Mouse (Mus musculus): ENCODE data around the gene Tfpi. TPM values are rescaled to one million over a fixed set of nuclear protein-coding genes. Genes with fewer than 3 reads are reported as not detected.
"Not testable (repeated sequence)": the region's sequence is repeated elsewhere in the genome, so short reads cannot be mapped to it uniquely, and the experiment has no call there.

Gene Tfpi
- 26.3 TPM for polyA plus RNA-seq (2021)

DNA sequence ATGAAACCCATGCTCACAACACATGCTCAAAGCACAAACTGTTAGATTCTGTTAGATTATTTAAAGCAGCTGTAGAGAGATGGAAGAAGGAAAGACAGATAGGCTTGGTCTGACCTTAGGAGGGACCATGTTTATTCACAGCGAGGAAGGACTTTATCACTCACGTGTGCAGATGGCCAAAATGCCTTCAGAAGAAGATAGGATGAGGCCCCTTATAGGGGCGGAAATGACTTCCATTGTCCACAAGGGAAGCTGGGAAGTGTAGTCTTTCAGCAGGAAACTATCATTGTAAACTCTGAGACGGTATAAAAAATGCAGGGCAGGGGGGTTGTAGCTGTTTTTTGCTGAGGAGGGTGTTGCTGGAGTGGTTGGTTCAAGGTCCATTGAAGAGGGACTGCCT lies at the start of gene Tfpi:
Tfpi (minus strand) TSS at position 199 of the 400 bp plus-strand sequence.
- ChIA-PET POLR2A (no interaction called here), CTCF (interaction anchor here (1.5 to 5.1 kb wide), 3 partner anchors 10 to 22 kb away, joined by 3 to 35 read pairs (median 8); no protein-coding TSS in a partner anchor)
- ATAC-seq (peak; percentile 54), DNase-seq (ENCODE audit: low read depth, low spot score) (no peak)
- in situ Hi-C loops (cut with MboI; ENCODE audit: low pct_unique_long_range_greater_than_20kb), result no loop called here
- no peaks in the 10 kb centered on the region for H3K27me3 ChIP-seq
- TF ChIP-seq CTCF (IDR thresholded peaks at IDR 0.05), result no peak

DNA sequence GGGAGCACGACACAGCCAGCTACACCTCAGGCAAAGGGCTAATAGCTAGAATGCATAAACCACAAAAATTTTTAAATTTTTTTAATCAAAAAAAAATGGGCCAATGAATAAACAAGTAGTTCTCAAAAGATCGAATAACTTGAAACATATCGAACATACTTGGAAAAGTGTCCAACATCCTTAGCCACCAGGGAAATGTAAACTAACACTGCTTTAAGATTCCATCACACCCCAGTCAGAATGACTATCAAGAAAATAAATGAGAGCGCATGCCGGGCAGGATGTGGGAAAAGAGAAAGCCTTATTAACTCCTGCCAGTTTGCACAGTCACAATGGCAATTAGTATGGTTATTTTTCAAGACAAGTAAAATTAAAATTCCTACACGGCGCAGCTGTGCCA lies 49.6 kb upstream of the Tfpi start:
- in situ Hi-C loops (cut with MboI; ENCODE audit: low pct_unique_long_range_greater_than_20kb), result no loop called here
- no peak for DNase-seq (ENCODE audit: low read depth, low spot score)
- H3K27me3 ChIP-seq, result no peaks in the 10 kb centered on the region
- ChIA-PET CTCF (interaction anchor here (1.0 to 1.3 kb wide), 2 partner anchors 9 to 17 kb away, joined by 3 to 4 read pairs; no protein-coding TSS in a partner anchor), POLR2A (no interaction called here)
- no peak for ATAC-seq
- no peak for TF ChIP-seq CTCF (IDR thresholded peaks at IDR 0.05)

DNA sequence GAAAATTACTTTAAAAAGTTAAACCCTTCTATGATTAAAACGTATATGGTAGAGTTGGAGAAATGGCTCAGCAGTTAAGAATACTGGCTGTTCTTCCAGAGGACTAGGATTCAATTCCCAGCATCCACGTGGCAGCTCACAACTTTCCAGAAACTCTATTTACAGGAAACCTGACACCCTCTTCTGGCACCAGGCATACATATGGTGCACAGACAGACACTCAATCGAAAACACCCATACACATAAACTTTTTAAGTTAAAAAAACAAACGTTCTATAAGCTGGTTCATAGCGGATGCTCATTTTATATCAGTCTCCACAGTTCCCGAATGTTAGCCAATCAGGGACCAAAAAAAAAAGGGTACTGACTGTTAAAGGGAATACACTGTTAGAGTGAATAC lies 49.2 kb upstream of the Tfpi start:
- ATAC-seq, result no peak
- ChIA-PET POLR2A (no interaction called here), CTCF (interaction anchor here (1.0 to 1.3 kb wide), 2 partner anchors 10 to 17 kb away, joined by 3 to 4 read pairs; no protein-coding TSS in a partner anchor)
- TF ChIP-seq CTCF (IDR thresholded peaks at IDR 0.05), result no peak
- no peaks in the 10 kb centered on the region for H3K27me3 ChIP-seq
- in situ Hi-C loops (cut with MboI; ENCODE audit: low pct_unique_long_range_greater_than_20kb), result no loop called here
- no peak for DNase-seq (ENCODE audit: low read depth, low spot score)

DNA sequence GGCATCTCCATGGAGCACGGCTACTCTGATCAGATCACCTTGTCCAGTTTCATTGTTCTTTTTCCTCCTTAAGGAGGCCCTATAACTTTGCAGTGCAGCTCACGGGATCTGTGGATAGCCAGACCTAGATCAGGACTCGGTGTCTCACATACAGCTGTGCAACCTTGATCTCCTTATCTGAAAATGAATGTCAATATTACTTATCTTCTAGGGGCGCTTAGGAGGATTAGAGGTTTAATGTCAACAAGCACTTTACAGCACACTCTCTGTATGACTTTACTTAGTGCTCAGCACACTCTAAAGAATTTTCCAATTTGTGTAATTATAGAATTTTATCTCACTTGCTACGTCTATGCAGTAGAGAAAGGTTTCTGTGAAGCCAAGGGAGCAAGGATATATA lies 48.5 kb upstream of the Tfpi start:
- POLR2A ChIA-PET, result no interaction called here
- no peak for DNase-seq (ENCODE audit: low read depth, low spot score)
- in situ Hi-C loops (cut with MboI; ENCODE audit: low pct_unique_long_range_greater_than_20kb), result no loop called here
- ATAC-seq, result no peak
- CTCF ChIA-PET, result interaction anchor here (1.3 kb wide), 1 partner anchor 10 kb away, joined by 4 read pairs; no protein-coding TSS in a partner anchor
- no peak for TF ChIP-seq CTCF (IDR thresholded peaks at IDR 0.05)
- no peaks in the 10 kb centered on the region for H3K27me3 ChIP-seq

DNA sequence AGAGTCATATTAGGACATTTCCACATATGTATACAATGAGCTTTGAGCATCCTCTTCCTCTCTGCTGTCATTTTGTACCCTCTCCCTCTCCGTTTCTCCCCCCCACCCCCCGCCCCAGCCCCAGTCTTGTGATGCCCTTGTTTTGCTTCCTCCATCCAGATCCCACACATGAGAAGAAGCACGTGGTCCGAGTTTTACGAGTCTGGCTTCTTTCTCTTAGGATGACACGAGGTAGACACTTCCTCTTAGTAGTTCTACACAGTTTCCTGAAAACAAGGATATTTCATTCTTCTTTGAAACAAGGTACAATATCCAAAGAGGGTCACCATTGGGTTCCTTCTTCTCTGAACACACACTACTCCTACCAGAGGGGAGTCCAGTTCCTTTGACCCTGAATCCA lies 47.4 kb upstream of the Tfpi start:
- in situ Hi-C loops (cut with MboI; ENCODE audit: low pct_unique_long_range_greater_than_20kb), result no loop called here

DNA sequence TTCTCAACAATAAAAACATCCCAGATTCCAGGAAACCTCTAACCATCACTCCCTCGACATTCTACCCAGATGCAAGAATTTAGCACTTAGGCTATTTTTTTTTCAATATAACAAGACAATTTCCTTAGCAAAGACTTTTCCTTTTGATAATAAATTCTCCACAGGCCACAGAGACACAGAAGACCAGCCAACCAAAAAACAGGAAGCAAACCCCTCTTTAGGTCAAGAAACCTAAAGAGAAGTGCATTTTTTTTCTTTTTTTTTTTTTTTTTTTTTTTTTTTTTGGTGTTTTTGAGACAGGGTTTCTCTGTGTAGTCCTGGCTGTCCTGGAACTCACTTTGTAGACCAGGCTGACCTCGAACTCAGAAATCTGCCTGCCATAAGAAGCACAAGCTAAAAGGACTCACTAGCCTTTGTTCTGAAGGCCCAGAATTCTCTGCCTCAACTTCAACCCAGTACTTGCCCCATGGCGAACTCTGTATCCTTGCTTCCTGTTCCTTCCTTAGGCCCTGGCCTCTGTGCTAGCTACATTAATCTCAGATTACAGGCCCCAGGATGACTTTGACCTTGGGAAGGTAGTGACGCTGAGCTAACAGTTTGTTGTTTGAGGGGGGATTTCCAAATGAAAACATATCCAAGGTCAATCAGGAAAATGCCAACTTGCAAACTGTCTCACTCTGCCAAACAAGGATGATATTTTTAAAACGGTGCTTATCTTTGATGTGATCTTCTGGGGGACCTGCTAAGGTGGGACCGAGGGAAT lies 46.7 kb upstream of the Tfpi start:
- no peaks in the 10 kb centered on the region for H3K27me3 ChIP-seq
- CTCF ChIA-PET, result interaction anchor here (1.2 kb wide), 1 partner anchor 9 kb away, joined by 4 read pairs; no protein-coding TSS in a partner anchor
- ATAC-seq (no peak), DNase-seq (ENCODE audit: low read depth, low spot score) (no peak)
- no peak for TF ChIP-seq CTCF (IDR thresholded peaks at IDR 0.05)
- POLR2A ChIA-PET, result no interaction called here
- in situ Hi-C loops (cut with MboI; ENCODE audit: low pct_unique_long_range_greater_than_20kb), result no loop called here

More for the DNA sequence above, 47.4 kb upstream of the Tfpi start:
- CTCF ChIA-PET, result interaction anchor here (1.2 kb wide), 1 partner anchor 10 kb away, joined by 4 read pairs; no protein-coding TSS in a partner anchor
- no peak for TF ChIP-seq CTCF (IDR thresholded peaks at IDR 0.05)
- no peaks in the 10 kb centered on the region for H3K27me3 ChIP-seq
- ATAC-seq, result no peak
- no peak for DNase-seq (ENCODE audit: low read depth, low spot score)
- POLR2A ChIA-PET, result no interaction called here

DNA sequence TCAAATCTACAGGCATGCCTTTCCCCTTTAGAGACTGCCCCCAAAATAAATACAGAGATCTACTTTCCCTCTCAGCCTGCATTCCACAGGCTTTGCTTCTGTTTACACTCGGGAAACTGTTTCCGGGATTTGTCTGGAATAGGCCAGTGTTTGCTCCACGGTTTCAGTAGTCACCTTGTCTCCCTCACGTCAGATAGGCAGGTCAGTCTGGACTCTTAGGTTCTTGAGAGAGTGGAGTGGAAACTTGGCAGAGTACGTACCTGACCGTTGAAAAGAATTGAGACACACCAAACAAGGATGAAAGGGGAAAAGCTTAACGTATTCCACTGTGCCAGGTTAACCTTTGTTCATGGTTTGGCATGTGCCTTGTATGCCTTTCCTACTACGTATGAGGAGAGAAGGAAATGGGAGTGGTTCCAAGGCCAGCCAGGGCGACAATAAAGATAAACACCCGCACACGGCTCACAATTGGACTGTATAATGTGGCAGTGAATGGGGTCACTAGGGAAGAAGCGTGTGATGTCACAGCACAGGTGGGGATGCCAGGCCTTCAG lies 43.0 kb upstream of the Tfpi start:
- no peak for DNase-seq (ENCODE audit: low read depth, low spot score)
- no peak for TF ChIP-seq CTCF (IDR thresholded peaks at IDR 0.05)
- POLR2A ChIA-PET, result no interaction called here
- CTCF ChIA-PET, result no interaction called here
- in situ Hi-C loops (cut with MboI; ENCODE audit: low pct_unique_long_range_greater_than_20kb), result no loop called here
- ATAC-seq, result no peak
- no peaks in the 10 kb centered on the region for H3K27me3 ChIP-seq

DNA sequence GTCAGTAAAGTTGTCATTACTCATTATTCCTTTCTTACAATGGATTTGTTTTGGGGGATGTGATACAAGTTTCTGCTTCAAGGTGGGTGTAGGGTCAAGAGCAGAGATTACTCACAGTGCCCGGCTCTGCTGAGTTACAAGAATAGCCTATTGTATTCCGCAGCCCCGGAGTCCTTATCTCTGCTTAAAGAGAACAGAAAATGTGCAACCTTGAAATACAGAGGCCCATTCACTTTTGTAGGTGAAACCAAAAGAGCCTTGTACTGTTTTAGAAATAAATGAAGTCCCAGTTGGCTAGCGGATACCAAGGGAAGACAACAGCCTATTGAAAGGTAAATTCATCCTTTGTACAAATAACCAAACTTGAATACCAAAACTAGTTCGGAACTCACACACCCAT lies 42.2 kb upstream of the Tfpi start:
- no peak for TF ChIP-seq CTCF (IDR thresholded peaks at IDR 0.05)
- ChIA-PET CTCF (no interaction called here), POLR2A (no interaction called here)
- ATAC-seq (no peak), DNase-seq (ENCODE audit: low read depth, low spot score) (no peak)
- in situ Hi-C loops (cut with MboI; ENCODE audit: low pct_unique_long_range_greater_than_20kb), result no loop called here
- no peaks in the 10 kb centered on the region for H3K27me3 ChIP-seq

DNA sequence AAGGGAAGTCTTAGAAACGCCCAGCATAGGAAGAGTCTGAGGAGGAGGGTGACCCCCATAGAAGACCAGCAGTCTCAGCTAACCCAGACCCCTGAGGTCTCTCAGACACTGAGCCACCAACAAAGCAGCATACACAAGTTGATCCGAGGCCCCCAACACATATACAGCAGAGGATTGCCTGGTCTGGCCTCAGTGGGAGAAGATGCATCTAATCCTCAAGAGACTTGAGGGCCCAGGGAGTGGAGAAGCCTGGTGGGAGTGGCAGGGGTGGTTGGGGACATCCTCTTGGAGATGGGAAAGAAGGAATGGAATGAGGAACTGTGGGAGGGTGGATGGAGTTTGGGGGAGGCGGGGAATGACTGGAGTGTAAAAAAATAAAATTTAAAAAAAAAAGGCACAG lies 36.7 kb upstream of the Tfpi start:
- POLR2A ChIA-PET, result no interaction called here
- CTCF ChIA-PET, result no interaction called here
- no peak for TF ChIP-seq CTCF (IDR thresholded peaks at IDR 0.05)
- ATAC-seq, result no peak
- no peaks in the 10 kb centered on the region for H3K27me3 ChIP-seq
- no peak for DNase-seq (ENCODE audit: low read depth, low spot score)
- in situ Hi-C loops (cut with MboI; ENCODE audit: low pct_unique_long_range_greater_than_20kb), result no loop called here

DNA sequence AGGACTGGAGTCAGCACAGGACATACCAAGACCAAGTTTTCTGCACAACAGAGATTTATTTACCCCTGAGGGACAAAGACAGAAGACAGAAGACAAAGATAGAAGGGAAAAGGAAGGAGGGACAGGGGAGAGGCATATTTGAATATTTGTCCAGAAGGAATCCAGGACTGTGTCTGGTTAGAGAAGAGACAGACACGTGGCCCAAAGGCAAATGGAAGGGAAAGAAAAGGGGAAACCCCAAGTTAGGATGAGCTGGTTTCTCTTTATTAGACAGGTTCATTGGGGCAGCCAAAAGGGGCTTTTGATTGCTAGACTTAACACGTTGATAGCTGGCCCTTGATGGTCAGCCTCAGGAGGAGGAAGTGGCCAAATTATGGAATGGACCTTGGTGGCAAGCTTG lies 34.9 kb upstream of the Tfpi start:
- ATAC-seq (no peak), DNase-seq (ENCODE audit: low read depth, low spot score) (no peak)
- no peaks in the 10 kb centered on the region for H3K27me3 ChIP-seq
- ChIA-PET POLR2A (no interaction called here), CTCF (interaction anchor here (1.9 kb wide), 1 partner anchor 11 kb away, joined by 7 read pairs; no protein-coding TSS in a partner anchor)
- in situ Hi-C loops (cut with MboI; ENCODE audit: low pct_unique_long_range_greater_than_20kb), result no loop called here
- no peak for TF ChIP-seq CTCF (IDR thresholded peaks at IDR 0.05)

DNA sequence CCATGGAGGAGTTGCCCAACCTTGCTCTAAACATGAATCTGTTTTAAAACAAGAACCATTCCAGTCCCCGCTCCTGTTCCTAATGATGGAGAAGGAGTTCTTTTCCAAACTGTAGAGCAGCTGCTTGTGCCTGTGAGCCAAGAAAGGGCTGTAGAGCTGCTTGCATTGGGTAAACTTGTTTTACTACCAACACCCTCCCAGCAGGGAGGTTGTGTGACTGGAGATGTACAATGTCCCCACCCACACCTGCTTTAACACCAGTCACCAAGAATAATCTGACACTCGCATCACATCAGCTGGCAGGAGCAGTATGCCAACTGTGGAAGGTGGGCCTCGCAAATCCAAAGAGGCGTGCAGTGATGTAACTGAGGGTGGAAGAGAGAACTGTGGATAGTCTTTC lies 34.5 kb upstream of the Tfpi start:
- ChIA-PET CTCF (interaction anchor here (1.9 kb wide), 1 partner anchor 10 kb away, joined by 7 read pairs; no protein-coding TSS in a partner anchor), POLR2A (no interaction called here)
- in situ Hi-C loops (cut with MboI; ENCODE audit: low pct_unique_long_range_greater_than_20kb), result no loop called here
- no peak for TF ChIP-seq CTCF (IDR thresholded peaks at IDR 0.05)
- ATAC-seq (no peak), DNase-seq (ENCODE audit: low read depth, low spot score) (no peak)
- no peaks in the 10 kb centered on the region for H3K27me3 ChIP-seq

DNA sequence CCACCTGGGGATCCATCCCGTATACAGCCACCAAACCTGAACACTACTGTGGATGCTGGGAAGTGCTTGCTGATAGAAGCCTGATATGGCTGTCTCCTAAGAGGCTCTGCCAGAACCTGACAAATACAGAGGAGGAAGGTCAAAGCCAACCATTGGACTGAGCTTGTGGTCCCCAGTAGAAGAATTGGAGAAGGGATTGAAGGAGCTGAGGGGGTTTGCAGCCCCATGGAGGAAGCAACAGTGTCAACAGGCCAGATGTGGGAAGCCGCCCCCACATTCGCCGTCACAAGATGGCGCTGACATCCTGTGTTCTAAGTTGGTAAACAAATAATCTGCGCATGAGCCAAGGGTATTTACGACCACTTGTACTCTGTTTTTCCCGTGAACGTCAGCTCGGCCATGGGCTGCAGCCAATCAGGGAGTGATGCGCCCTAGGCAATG lies 28.4 kb upstream of the Tfpi start:
- in situ Hi-C loops (cut with MboI; ENCODE audit: low pct_unique_long_range_greater_than_20kb); CTCF ChIA-PET; POLR2A ChIA-PET; ATAC-seq; DNase-seq (ENCODE audit: low read depth, low spot score); H3K27me3 ChIP-seq: not testable (repeated sequence)

Measured in Patski (cell line).